Mouse (Mus musculus) embryonic facial prominence, embryonic 15.5 days (tissue): ENCODE results near the gene Efcab12. TPM values are rescaled to one million over a fixed set of nuclear protein-coding genes. Genes with fewer than 3 reads are reported as not detected.

Experiments used
- ATAC-seq: fragments of 200-750 bp; cut with Nextera tagmentation; 2 replicates; pipeline ENCODE4 v1.8.0; 2017; ENCODE audit warnings: low read depth, moderate TSS enrichment; ENCODE audit not compliant: insufficient number of reproducible peaks, low FRiP score, low TSS enrichment
- H3K27ac ChIP-seq: fragments of 300-500 bp; sonication (generic); replicated peaks from 2 replicates; pipeline ENCODE4 v1.5.1; 2015; ENCODE audit warnings: mild to moderate bottlenecking, inconsistent platforms
- H3K27me3 ChIP-seq: fragments of 300-500 bp; sonication (generic); 2 replicates; pipeline ENCODE4 v1.6.1; 2015; ENCODE audit warnings: inconsistent platforms
- H3K36me3 ChIP-seq: fragments of 300-500 bp; sonication (generic); 2 replicates; pipeline ENCODE4 v1.6.1; 2015; ENCODE audit warnings: mild to moderate bottlenecking, inconsistent platforms
- H3K4me1 ChIP-seq: fragments of 300-500 bp; sonication (generic); 2 replicates; pipeline ENCODE4 v1.6.1; 2015; ENCODE audit warnings: inconsistent platforms
- H3K4me2 ChIP-seq: fragments of 300-500 bp; sonication (generic); replicated peaks from 2 replicates; pipeline ENCODE4 v1.6.1; 2015; ENCODE audit warnings: mild to moderate bottlenecking, inconsistent platforms
- H3K4me3 ChIP-seq: fragments of 300-500 bp; sonication (generic); replicated peaks from 2 replicates; pipeline ENCODE4 v1.5.1; 2015; ENCODE audit warnings: mild to moderate bottlenecking, inconsistent platforms
- H3K9ac ChIP-seq: fragments of 300-500 bp; sonication (generic); 2 replicates; pipeline ENCODE4 v1.6.1; 2015; ENCODE audit warnings: inconsistent platforms
- H3K9me3 ChIP-seq: fragments of 300-500 bp; sonication (generic); replicated peaks from 2 replicates; pipeline ENCODE4 v1.6.1; 2016; ENCODE audit warnings: inconsistent platforms
- WGBS: fragments of 180-500 bp; shearing (Covaris S2); methylation state at CpG from one replicate; pipeline ENCODE4 v1.1.7; 2015; 5-methylcytosine and 5-hydroxymethylcytosine counted together
- polyA plus RNA-seq: library from polyadenylated mRNA; unstranded; fragments of >200 nt; fragmentation: Nextera tagmentation; extraction: Ambion mirVana; gene quantifications from 2 replicates; pipeline ENCODE4 v1.2.1, GENCODE M21; 2015

Gene Efcab12
- polyA plus RNA-seq, 1 experiment from 2014 or later: 1.9 TPM

DNA sequence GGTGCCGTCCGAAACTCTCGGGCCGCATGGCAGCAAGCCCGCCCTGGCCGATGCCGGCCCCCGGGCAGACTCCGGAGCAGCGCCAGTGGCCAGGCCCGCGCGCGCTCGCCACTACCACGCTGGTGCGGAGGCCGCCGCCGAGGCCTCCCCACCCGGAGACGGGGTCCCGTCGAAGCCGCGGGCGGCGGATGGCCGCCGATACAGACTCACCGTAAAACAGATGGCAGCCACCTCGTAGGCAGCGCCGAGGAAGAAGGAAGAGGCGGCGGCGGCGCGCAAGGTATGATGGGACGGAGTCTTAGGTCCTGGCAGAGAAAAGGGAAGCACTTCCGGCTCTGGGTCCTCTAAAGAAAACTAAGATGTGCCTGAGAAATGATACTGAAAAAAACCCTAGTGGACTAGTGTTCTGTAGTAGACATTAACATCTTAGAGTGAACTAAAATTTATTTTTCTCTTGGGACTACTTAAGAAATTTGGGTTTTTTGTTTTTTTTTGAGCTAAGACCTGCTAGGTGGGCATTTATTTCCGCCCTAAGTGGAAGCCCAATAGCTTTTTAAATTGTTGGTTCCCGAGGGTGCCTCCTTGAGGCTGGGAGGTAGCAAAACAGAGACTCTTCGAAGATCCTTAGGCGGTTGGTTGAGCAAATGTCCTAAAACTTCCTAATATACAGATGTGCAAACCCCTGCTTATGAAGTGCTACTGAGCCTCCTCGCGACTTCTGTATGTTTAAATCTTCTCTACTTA lies 29.6 kb downstream of the Efcab12 start, which contains the start of gene Rpl32:
Rpl32 (minus strand) TSS at position 260 of the 744 bp plus-strand sequence.
- ATAC-seq: peak; percentile 86
- under 1% methylated on average over 47 of the region's 47 CpGs for WGBS
- H3K9ac ChIP-seq: peak within 1 kb of the TSS; percentile 85
- peak within 1 kb of the TSS; percentile 97 for H3K27ac ChIP-seq
- no peaks in the 10 kb centered on the region for H3K27me3 ChIP-seq
- H3K36me3 ChIP-seq: peaks cover 37% of the 10 kb centered on the region
- H3K9me3 ChIP-seq: no peaks in the 10 kb centered on the region
- H3K4me1 ChIP-seq: peaks cover 22% of the 10 kb centered on the region
- peak within 1 kb of the TSS; percentile 77 for H3K4me3 ChIP-seq
- peak within 1 kb of the TSS; percentile 80 for H3K4me2 ChIP-seq

DNA sequence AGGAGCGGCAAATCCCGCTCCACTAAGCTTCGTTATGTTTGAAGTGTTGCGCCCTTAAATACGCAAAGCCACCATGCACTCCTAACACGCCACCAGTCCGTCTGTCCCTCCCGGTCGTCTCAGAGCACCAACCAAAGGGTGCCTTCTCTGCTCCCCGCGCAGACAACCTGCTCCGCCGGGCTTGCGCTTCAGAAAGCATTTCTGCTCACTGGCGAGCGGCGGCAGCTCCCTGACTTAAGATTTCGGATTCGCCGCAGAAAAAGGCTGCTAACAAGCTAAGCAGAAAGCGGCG lies 30.1 kb downstream of the Efcab12 start:
- Histone ChIP-seq H3K4me3 (peak overlapping the region; percentile 77), H3K9me3 (no peaks in the 10 kb centered on the region), H3K4me1 (peaks cover 24% of the 10 kb centered on the region), H3K4me2 (peak overlapping the region; percentile 80), H3K27me3 (no peaks in the 10 kb centered on the region), H3K27ac (peak overlapping the region; percentile 97), H3K36me3 (peaks cover 42% of the 10 kb centered on the region), H3K9ac (peak overlapping the region; percentile 85)
- WGBS: under 1% methylated on average over 22 of the region's 22 CpGs
- no peak for ATAC-seq

DNA sequence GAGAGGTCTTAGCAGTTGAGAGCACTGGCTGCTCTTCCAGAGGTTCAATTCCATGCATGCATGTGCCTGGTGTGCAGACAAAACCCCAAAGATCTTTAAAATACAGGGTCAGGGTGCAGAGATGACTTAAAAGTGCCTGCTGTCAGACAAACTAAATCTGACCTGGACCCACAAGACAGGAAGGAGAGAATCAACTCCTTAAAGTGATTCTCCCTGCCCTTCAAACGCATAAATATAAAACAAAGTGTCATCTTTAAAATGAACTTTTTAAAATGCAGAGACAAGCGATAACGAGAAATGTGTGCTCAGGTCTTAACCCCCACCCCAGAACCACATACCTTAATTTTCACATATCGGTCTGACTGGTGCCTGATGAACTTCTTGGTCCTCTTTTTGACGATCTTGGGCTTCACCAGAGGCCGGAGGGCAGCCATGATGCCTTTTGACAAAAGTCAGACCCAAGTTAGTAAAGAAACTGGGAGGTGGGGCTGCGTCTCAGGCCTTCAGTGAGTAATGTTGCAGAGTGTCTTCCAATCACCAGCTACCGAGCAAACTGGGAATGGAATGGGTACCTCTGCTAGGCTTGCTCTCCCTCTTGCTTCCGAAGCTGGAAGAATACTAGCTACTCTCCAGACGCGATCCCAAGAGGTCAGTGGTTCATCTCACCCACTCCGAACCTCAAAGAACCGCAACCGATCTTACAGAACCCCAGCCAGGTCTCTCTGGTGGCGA lies 30.6 kb downstream of the Efcab12 start:
- H3K4me1 ChIP-seq: peaks cover 24% of the 10 kb centered on the region
- peak overlapping the region; percentile 85 for H3K9ac ChIP-seq
- no peaks in the 10 kb centered on the region for H3K27me3 ChIP-seq
- ATAC-seq: no peak
- WGBS: 3% methylated on average over 15 of the region's 15 CpGs
- H3K36me3 ChIP-seq: peaks cover 47% of the 10 kb centered on the region
- H3K4me2 ChIP-seq: peak overlapping the region; percentile 80
- peak overlapping the region; percentile 77 for H3K4me3 ChIP-seq
- H3K27ac ChIP-seq: peak overlapping the region; percentile 97
- no peaks in the 10 kb centered on the region for H3K9me3 ChIP-seq

DNA sequence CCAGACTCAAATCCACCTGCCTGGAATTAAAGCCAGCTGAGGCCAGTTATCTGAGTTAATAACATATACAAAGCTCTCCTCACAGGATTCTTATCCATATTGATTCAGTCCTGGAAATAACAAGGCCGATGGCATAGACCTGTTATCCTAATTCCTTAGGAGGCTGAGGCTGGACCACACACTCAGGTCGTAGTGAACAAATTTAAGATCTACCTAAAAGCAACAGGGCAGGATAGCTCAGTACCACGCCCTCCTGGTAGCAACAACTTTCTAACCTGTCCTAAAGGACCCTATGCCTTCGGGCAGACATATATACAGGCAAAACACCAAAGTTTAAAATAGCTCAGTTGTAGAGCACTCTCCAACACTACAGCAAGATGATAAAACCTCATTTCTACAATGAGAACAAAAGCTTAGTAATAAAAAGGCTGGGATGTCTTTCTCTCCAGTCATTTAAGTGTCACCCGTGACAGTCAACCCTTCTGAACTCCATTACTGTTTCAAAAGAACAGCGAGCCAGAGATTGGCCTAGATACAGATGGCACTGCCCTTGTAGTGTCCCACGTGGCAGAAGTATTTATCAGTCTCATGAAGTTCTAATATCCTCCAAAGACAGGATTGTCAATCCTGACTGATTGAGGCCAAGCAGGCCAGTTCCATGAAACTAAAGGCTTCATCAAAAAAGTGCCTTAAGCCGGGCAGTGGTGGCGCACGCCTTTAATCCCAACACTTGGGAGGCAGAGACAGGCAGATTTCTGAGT lies 33.6 kb downstream of the Efcab12 start:
- Histone ChIP-seq H3K4me2 (no peak overlapping the region), H3K27me3 (no peaks in the 10 kb centered on the region), H3K9ac (no peak overlapping the region), H3K9me3 (no peaks in the 10 kb centered on the region), H3K27ac (no peak overlapping the region; the same call in 1 of the 2 replicates), H3K36me3 (peaks cover 75% of the 10 kb centered on the region), H3K4me3 (no peak overlapping the region), H3K4me1 (peaks cover 24% of the 10 kb centered on the region)
- ATAC-seq: no peak
- 58% methylated on average over 10 of the region's 10 CpGs for WGBS

DNA sequence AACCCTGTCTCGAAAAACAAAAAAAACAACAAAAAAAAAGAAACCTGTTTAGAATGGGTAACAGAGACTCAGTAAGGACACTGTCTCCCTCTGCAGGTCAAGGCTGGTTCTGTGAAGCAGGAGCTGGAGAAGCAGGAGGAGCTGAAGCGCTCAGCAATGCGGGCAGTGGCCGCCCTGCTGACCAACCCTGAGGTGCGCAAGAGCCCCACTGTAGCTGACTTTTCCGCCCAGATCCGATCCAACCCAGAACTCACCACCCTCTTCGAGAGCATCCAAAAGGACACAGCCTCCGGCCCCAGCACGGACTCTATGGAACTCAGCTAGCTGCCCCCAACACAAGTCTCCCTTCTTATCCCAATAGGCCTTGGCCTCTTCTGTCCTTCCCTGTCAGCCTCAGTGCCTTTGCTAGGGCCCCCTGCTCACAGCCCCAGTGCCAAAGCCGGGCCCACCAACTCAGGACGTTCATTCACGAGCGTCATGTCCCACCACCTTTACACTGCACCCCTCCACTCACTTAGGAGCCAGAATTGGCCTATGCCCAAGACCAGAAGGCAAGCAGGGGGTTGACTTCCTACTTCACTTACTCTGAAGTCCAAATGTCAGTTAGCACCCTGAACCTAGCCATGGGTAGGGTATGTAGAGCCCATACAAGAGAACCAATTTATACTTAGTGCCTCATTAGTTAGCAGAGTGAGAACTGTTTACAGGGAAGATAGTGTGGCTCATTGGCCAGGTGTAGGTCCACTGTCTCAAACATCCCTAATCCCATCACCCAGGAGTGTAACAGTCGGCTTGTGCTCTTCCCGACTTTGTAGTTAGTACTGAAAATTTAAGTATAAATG lies 34.5 kb downstream of the Efcab12 start:
- no peak for ATAC-seq
- peaks cover 84% of the 10 kb centered on the region for H3K36me3 ChIP-seq
- H3K27ac ChIP-seq: no peak overlapping the region; the same call in 1 of the 2 replicates
- H3K4me2 ChIP-seq: no peak overlapping the region
- whole genome bisulfite sequencing: 40% methylated on average over 16 of the region's 16 CpGs
- H3K9me3 ChIP-seq: no peaks in the 10 kb centered on the region
- no peak overlapping the region for H3K9ac ChIP-seq
- H3K27me3 ChIP-seq: no peaks in the 10 kb centered on the region
- H3K4me1 ChIP-seq: peaks cover 24% of the 10 kb centered on the region
- H3K4me3 ChIP-seq: no peak overlapping the region

DNA sequence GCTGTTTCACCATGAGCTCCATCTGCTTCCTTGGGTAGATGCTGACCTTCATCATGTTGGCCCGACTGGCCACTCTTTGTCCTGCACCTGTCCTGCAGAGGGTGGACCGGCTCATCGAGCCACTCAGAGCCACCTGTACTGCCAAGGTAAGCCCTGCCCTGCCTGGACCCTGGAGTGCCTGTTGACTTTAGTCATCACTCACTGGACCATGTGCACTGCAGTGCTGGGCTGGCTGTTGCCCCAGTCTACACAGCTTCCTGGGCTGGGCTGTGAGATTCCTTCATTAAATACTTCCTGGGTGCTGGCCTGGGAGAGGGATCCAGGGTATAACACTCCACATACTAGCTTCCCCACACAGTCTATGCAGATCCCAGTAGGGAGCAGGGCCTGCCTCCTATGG lies 36.4 kb downstream of the Efcab12 start:
- Histone ChIP-seq H3K27ac (no peak overlapping the region), H3K9ac (no peak overlapping the region), H3K4me2 (no peak overlapping the region), H3K27me3 (no peaks in the 10 kb centered on the region), H3K4me3 (no peak overlapping the region), H3K4me1 (peaks cover 17% of the 10 kb centered on the region), H3K36me3 (peaks cover 97% of the 10 kb centered on the region), H3K9me3 (no peaks in the 10 kb centered on the region)
- ATAC-seq: no peak
- 89% methylated on average over 3 of the region's 3 CpGs for WGBS

DNA sequence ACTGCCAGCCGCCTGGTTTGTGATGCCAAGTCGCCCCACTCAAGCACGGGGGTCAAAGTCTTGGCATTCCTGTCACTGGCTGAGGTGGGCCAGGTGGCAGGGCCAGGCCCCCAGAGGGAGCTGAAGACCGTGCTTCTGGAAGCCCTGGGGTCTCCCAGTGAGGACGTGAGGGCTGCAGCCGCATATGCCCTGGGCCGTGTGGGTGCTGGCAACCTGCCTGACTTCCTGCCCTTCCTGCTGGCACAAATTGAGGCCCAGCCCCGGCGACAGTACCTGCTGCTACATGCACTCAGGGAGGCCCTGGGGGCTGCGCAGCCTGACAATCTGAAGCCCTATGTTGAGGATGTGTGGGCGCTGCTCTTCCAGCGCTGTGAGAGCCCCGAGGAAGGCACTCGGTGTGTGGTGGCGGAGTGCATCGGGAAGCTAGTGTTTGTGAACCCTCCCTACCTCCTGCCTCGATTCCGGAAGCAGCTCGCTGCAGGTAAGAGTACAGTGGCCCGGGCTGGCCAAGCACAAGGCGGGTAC lies 45.5 kb downstream of the Efcab12 start:
- no peaks in the 10 kb centered on the region for H3K9me3 ChIP-seq
- no peak overlapping the region for H3K9ac ChIP-seq
- H3K36me3 ChIP-seq: peaks cover 98% of the 10 kb centered on the region
- 74% methylated on average over 21 of the region's 21 CpGs for WGBS
- ATAC-seq: 0 out of 2 replicates have a peak, but pooled peaks have one; percentile 13
- peak overlapping the region; percentile 61; the same call in 1 of the 2 replicates for H3K27ac ChIP-seq
- H3K27me3 ChIP-seq: no peaks in the 10 kb centered on the region
- 0 out of 2 replicates have a peak overlapping the region, but pooled peaks have one; percentile 10 for H3K4me2 ChIP-seq
- no peak overlapping the region for H3K4me3 ChIP-seq
- H3K4me1 ChIP-seq: peaks cover 11% of the 10 kb centered on the region

DNA sequence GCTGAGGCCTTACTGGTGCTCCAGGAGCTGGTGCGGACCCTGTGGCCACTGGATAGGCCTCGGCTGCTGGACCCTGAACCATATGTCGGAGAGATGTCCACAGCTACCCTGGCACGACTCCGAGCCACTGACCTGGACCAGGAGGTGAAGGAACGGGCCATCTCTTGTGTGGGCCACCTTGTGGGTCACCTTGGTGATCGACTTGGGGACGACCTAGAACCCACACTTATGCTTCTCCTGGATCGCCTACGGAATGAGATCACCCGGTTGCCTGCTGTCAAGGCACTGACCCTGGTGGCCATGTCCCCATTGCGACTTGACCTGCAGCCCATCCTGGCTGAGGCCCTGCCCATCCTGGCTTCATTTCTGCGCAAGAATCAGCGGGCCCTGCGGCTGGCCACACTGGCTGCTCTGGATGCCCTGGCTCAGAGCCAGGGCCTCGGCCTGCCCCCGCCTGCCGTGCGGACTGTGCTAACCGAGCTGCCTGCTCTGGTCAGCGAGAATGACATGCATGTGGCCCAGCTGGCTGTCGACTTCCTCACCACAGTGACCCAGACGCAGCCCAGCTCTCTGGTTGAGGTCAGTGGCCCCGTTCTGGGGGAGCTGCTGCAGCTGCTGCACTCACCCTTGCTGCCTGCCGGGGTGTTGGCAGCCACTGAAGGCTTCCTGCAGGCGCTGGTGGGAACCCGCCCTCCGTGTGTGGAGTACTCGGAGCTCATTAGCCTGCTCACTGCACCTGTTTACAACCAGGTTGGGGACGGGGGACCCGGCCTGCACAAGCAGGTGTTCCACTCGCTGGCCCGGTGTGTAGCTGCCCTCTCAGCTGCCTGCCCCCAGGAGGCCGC lies 46.1 kb downstream of the Efcab12 start:
- Histone ChIP-seq H3K4me3 (no peak overlapping the region), H3K9ac (no peak overlapping the region)
- WGBS: 86% methylated on average over 34 of the region's 34 CpGs

DNA sequence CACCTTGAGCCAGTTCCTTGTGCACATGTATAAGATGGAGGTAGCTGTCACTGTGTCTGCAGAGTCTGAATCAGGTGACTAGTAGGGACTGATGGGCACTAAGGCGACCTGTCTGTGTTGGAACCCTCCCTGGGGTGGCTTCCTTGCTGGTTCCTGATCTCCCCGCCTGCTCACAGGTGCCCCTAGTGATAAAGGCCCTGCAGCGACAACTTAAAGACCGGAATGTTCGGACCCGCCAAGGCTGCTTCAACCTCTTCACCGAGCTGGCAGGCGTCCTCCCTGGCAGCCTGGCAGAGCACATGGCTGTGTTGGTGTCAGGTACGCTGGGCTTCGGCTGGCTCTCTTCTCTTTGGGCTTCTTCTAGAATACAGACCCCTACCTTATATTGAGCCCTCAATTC lies 47.2 kb downstream of the Efcab12 start:
- 78% methylated on average over 10 of the region's 10 CpGs for WGBS
- Histone ChIP-seq H3K27me3 (no peaks in the 10 kb centered on the region), H3K4me3 (no peak overlapping the region), H3K4me2 (no peak overlapping the region), H3K36me3 (peaks cover 98% of the 10 kb centered on the region), H3K27ac (no peak overlapping the region), H3K9ac (no peak overlapping the region), H3K9me3 (no peaks in the 10 kb centered on the region), H3K4me1 (peaks cover 11% of the 10 kb centered on the region)
- ATAC-seq: no peak

More for the DNA sequence above, 46.1 kb downstream of the Efcab12 start:
- no peaks in the 10 kb centered on the region for H3K27me3 ChIP-seq
- no peak overlapping the region for H3K4me2 ChIP-seq
- peaks cover 11% of the 10 kb centered on the region for H3K4me1 ChIP-seq
- H3K36me3 ChIP-seq: peaks cover 98% of the 10 kb centered on the region
- ATAC-seq: peak; percentile 70
- H3K27ac ChIP-seq: peak overlapping the region; percentile 61; the same call in 1 of the 2 replicates
- no peaks in the 10 kb centered on the region for H3K9me3 ChIP-seq

DNA sequence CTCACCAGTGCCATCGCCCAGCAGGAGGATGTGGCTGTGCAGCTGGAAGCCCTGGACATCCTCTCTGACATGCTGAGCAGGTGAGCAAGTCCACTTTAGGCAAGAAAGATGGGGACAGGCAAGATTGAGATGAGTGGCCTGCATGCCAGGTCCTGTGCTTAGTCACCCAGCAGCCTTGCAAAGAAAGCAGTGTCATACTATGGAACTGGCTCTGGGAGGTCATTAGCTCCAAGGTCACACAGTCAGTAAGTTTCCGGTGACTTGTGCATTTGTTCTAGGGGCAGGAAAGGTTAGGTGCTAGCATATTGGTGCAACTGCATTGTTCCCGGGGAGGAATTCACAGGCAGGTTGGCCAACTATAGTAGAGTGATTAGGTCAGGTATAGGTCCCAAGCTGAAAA lies 55.4 kb downstream of the Efcab12 start:
- H3K4me2 ChIP-seq: no peak overlapping the region
- 90% methylated on average over 3 of the region's 3 CpGs for WGBS
- H3K36me3 ChIP-seq: peaks cover 91% of the 10 kb centered on the region
- ATAC-seq: no peak
- no peaks in the 10 kb centered on the region for H3K9me3 ChIP-seq
- H3K4me1 ChIP-seq: no peaks in the 10 kb centered on the region
- H3K9ac ChIP-seq: no peak overlapping the region
- no peak overlapping the region for H3K27ac ChIP-seq
- no peaks in the 10 kb centered on the region for H3K27me3 ChIP-seq
- H3K4me3 ChIP-seq: no peak overlapping the region
